Mouse (Mus musculus): ENCODE measurements around the gene Gm17409. TPM values are rescaled to one million over a fixed set of nuclear protein-coding genes. Genes with fewer than 3 reads are reported as not detected.

Gene Gm17409
- polyA plus RNA-seq, 1 experiment from 2014 or later: not detected

DNA sequence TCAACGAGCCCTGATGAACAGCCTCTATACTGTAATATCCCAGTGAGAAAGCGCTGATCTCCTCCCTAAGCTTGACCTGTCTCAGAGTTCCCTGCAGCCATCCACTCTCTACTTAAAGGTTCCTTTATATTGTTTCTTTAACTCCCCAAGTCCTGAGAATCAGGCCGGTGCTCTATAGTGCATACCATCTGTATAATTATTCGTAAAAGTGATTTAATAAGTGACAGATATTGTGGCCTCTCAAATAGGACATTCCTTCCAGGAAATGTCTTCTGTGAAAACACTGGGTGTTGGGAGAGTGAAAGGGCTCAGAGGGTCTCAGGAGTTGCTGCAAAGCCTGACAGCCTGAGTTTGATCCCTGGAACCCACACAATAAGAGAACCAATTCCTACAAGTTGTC, 8.2 kb downstream of the Gm17409 start:
- peaks cover 4% of the 10 kb centered on the region; the same call in 1 of the 2 replicates for H3K4me1 ChIP-seq (replicated peaks; ENCODE audit: control insufficient read depth, insufficient read depth, low read length)
- WGBS: 91% methylated on average over 4 of the region's 4 CpGs
- H3K4me3 ChIP-seq (ENCODE audit: low read depth, low read length): no peak overlapping the region
- DNase-seq (ENCODE audit: low spot score): no peak
- ATAC-seq (replicated peaks; ENCODE audit: low FRiP score, low TSS enrichment, low read depth): no peak
- peaks cover 26% of the 10 kb centered on the region for H3K36me3 ChIP-seq (ENCODE audit: control insufficient read depth, insufficient read depth, low read length)
- no peak overlapping the region for H3K27ac ChIP-seq (ENCODE audit: low read depth)
- no peaks in the 10 kb centered on the region for H3K27me3 ChIP-seq (replicated peaks; ENCODE audit: control insufficient read depth, insufficient read depth, low read length)
- H3K4me2 ChIP-seq (ENCODE audit: low read length): no peak overlapping the region
- H3K9me3 ChIP-seq (ENCODE audit: control insufficient read depth, low read length): no peaks in the 10 kb centered on the region
- H3K9ac ChIP-seq (ENCODE audit: low read length): no peak overlapping the region

DNA sequence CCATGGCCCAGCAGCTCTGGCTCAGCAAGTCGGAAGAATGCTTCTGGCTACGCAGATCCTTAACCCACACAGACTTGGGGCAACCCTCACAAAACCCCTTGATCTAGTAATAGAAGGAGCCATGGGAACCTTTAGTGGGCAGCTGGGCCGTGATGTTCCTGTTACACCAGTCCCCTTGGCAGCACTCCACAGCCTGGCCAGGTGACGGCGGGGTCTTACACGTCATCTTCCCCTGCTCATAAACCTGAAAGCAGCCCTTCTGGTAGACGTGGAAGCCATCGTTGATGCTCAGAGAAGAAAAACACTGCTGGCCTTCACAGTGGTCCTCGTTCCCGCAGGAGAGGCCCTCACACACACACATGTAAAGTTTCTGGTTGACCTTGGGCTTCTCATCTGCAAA, 9.6 kb downstream of the Gm17409 start:
- Histone ChIP-seq H3K4me3 (ENCODE audit: low read depth, low read length) (no peak overlapping the region), H3K9ac (ENCODE audit: low read length) (no peak overlapping the region), H3K9me3 (ENCODE audit: control insufficient read depth, low read length) (no peaks in the 10 kb centered on the region), H3K27ac (ENCODE audit: low read depth) (no peak overlapping the region), H3K36me3 (ENCODE audit: control insufficient read depth, insufficient read depth, low read length) (peaks cover 17% of the 10 kb centered on the region; the same call in 1 of the 2 replicates), H3K4me2 (ENCODE audit: low read length) (no peak overlapping the region), H3K4me1 (replicated peaks; ENCODE audit: control insufficient read depth, insufficient read depth, low read length) (peaks cover 8% of the 10 kb centered on the region), H3K27me3 (replicated peaks; ENCODE audit: control insufficient read depth, insufficient read depth, low read length) (no peaks in the 10 kb centered on the region)
- WGBS: 86% methylated on average over 10 of the region's 10 CpGs
- DNase-seq (ENCODE audit: low spot score) (no peak), ATAC-seq (replicated peaks; ENCODE audit: low FRiP score, low TSS enrichment, low read depth) (no peak)

DNA sequence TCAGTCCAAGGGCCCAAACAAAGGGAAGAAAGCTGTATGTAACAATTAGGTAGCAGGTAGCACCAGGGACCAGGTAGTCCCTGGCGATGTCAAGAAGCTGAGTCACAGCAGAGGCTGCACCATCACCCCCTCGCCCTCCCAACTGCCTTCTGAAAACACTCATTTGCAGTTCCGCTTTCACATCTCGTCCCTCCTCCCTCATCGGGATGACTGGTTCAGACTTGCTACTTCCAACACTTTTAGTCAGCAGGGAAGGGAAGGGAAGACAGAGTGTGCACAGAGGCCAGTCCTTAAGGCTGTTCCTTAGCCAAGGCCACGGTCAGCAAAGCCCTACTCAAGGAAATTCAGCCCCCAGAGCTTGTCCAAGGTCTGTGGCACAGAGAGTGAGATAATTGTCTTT, 10.8 kb downstream of the Gm17409 start:
- no peak overlapping the region for H3K9ac ChIP-seq (ENCODE audit: low read length)
- no peak overlapping the region for H3K4me2 ChIP-seq (ENCODE audit: low read length)
- DNase-seq (ENCODE audit: low spot score) (no peak), ATAC-seq (replicated peaks; ENCODE audit: low FRiP score, low TSS enrichment, low read depth) (no peak)
- H3K27me3 ChIP-seq (replicated peaks; ENCODE audit: control insufficient read depth, insufficient read depth, low read length): no peaks in the 10 kb centered on the region
- H3K27ac ChIP-seq (ENCODE audit: low read depth): no peak overlapping the region
- peaks cover 11% of the 10 kb centered on the region; the same call in 1 of the 2 replicates for H3K36me3 ChIP-seq (ENCODE audit: control insufficient read depth, insufficient read depth, low read length)
- H3K4me3 ChIP-seq (ENCODE audit: low read depth, low read length): no peak overlapping the region
- H3K9me3 ChIP-seq (ENCODE audit: control insufficient read depth, low read length): no peaks in the 10 kb centered on the region
- WGBS: 78% methylated on average over 6 of the region's 6 CpGs
- peaks cover 17% of the 10 kb centered on the region for H3K4me1 ChIP-seq (replicated peaks; ENCODE audit: control insufficient read depth, insufficient read depth, low read length)

DNA sequence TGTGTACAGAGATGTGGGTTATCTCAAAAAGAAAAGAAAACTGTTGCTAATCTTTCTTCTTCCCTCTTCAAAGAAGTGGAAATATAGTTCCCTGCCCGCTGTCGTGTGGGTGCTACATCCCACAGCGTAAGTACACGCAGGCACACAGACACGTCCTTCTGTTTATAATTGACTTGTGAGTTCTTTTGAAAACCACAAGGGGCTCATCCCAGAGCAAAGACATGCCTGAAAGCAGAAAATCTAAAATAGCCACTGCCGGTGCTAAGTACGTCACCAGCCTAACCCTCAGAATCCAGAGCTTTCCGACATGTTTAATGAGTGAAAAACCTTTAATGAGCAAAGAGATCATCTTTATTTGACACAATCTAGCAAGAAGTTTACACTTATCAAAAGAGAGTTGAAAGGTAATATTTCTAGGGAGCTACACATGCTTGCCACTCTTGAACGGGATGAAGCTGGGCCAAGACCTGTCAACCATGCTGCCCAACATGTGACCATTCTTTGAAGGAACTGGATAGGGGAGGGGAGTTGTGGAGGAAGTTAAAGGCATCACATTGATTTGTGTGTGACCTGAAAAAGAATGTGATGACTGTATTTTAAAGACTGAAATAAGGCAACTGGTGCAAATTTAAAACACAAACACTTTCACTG, 11.7 kb downstream of the Gm17409 start:
- no peak overlapping the region for H3K4me3 ChIP-seq (ENCODE audit: low read depth, low read length)
- H3K27me3 ChIP-seq (replicated peaks; ENCODE audit: control insufficient read depth, insufficient read depth, low read length): no peaks in the 10 kb centered on the region
- H3K4me1 ChIP-seq (replicated peaks; ENCODE audit: control insufficient read depth, insufficient read depth, low read length): peaks cover 18% of the 10 kb centered on the region
- 61% methylated on average over 9 of the region's 9 CpGs for WGBS
- H3K9ac ChIP-seq (ENCODE audit: low read length): no peak overlapping the region
- no peak overlapping the region for H3K27ac ChIP-seq (ENCODE audit: low read depth)
- H3K4me2 ChIP-seq (ENCODE audit: low read length): no peak overlapping the region
- DNase-seq (ENCODE audit: low spot score): no peak
- ATAC-seq (replicated peaks; ENCODE audit: low FRiP score, low TSS enrichment, low read depth): no peak
- no peaks in the 10 kb centered on the region for H3K9me3 ChIP-seq (ENCODE audit: control insufficient read depth, low read length)
- peaks cover 9% of the 10 kb centered on the region; the same call in 1 of the 2 replicates for H3K36me3 ChIP-seq (ENCODE audit: control insufficient read depth, insufficient read depth, low read length)

DNA sequence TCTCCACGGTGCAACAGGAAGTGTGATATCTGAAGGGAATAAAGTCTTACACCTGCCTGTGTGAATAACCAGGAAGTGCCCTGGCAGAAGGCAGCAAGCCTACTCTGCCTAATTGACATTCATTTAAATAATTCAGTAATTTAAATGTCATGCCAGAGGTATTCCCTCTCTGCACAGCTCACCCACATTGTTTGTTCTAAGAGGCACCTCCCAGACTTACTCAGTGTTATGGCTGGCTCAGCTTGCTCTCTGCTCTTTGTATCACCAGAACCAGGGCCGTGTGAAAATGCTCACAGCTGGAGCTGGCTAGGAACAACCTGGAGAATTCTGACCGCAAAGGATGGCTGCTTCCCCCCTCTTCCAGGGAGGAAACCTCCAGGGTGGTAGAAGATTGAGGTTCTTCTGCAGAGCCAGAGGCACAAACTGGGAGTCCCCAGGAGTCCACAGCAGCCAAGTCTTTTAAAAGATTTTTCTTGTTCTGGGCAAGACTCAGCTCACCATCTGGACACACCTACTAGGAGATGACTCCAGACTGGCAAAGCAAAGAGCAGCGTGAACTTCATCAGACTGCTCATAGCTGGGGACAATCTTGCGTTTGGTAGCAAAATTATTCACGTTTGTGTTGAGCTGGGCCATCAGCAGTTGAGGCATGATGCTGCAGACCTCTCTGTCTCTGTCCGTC, 14.5 kb downstream of the Gm17409 start:
- no peaks in the 10 kb centered on the region for H3K27me3 ChIP-seq (replicated peaks; ENCODE audit: control insufficient read depth, insufficient read depth, low read length)
- DNase-seq (ENCODE audit: low spot score) (no peak), ATAC-seq (replicated peaks; ENCODE audit: low FRiP score, low TSS enrichment, low read depth) (0 out of 2 replicates have a peak, but pooled peaks have one; percentile 54)
- WGBS: 45% methylated on average over 7 of the region's 7 CpGs
- H3K9me3 ChIP-seq (ENCODE audit: control insufficient read depth, low read length): no peaks in the 10 kb centered on the region
- no peak overlapping the region for H3K4me3 ChIP-seq (ENCODE audit: low read depth, low read length)
- H3K36me3 ChIP-seq (ENCODE audit: control insufficient read depth, insufficient read depth, low read length): no peaks in the 10 kb centered on the region
- no peak overlapping the region for H3K4me2 ChIP-seq (ENCODE audit: low read length)
- peaks cover 28% of the 10 kb centered on the region for H3K4me1 ChIP-seq (replicated peaks; ENCODE audit: control insufficient read depth, insufficient read depth, low read length)
- no peak overlapping the region for H3K27ac ChIP-seq (ENCODE audit: low read depth)
- no peak overlapping the region for H3K9ac ChIP-seq (ENCODE audit: low read length)

DNA sequence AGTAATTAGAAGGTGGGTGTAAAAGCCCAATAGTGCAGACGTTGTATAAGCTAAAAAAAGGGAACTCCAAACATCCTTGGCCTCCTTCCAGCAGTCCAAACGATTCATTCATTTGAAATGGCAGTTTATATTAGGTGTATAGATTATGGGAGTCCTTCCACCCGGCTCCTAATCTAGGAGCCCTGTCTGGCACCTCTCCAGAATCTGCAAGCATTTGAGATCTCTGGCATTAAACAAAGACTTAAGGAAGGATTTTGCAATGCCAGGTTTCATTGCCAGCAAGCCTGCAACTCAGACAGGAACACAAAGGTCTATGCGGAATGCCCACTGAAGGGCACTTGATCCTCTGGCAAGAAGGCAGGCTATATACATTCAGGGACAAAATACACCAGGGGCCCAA, 15.2 kb downstream of the Gm17409 start:
- Histone ChIP-seq H3K4me2 (ENCODE audit: low read length) (no peak overlapping the region), H3K27ac (ENCODE audit: low read depth) (no peak overlapping the region), H3K27me3 (replicated peaks; ENCODE audit: control insufficient read depth, insufficient read depth, low read length) (no peaks in the 10 kb centered on the region), H3K36me3 (ENCODE audit: control insufficient read depth, insufficient read depth, low read length) (no peaks in the 10 kb centered on the region), H3K9ac (ENCODE audit: low read length) (no peak overlapping the region), H3K9me3 (ENCODE audit: control insufficient read depth, low read length) (no peaks in the 10 kb centered on the region), H3K4me3 (ENCODE audit: low read depth, low read length) (no peak overlapping the region), H3K4me1 (replicated peaks; ENCODE audit: control insufficient read depth, insufficient read depth, low read length) (peaks cover 28% of the 10 kb centered on the region)
- 27% methylated on average over 4 of the region's 4 CpGs for WGBS
- no peak for DNase-seq (ENCODE audit: low spot score)
- no peak for ATAC-seq (replicated peaks; ENCODE audit: low FRiP score, low TSS enrichment, low read depth)

DNA sequence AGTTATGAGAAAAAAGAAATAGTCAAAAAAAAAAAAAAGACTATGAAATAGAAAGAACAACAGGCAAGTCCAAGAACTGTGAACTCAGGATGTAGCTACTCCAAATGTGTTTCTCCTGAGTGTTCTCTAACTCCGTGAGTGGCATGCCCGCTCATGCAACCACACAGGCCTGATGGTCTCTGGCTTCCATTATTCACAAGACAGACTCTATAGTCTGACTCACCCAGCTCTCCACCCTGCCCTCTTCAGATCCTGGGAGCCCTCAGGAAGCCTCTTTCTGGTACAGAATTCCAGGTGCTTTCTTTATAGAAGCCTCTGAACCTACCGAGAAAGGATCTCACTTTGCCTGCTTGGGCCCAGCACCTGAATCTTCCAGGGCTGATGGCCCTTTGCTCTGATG, 15.8 kb downstream of the Gm17409 start:
- H3K27ac ChIP-seq (ENCODE audit: low read depth): no peak overlapping the region
- H3K4me3 ChIP-seq (ENCODE audit: low read depth, low read length): no peak overlapping the region
- no peaks in the 10 kb centered on the region for H3K36me3 ChIP-seq (ENCODE audit: control insufficient read depth, insufficient read depth, low read length)
- no peaks in the 10 kb centered on the region for H3K27me3 ChIP-seq (replicated peaks; ENCODE audit: control insufficient read depth, insufficient read depth, low read length)
- no peak for DNase-seq (ENCODE audit: low spot score)
- peaks cover 28% of the 10 kb centered on the region for H3K4me1 ChIP-seq (replicated peaks; ENCODE audit: control insufficient read depth, insufficient read depth, low read length)
- H3K4me2 ChIP-seq (ENCODE audit: low read length): no peak overlapping the region
- ATAC-seq (replicated peaks; ENCODE audit: low FRiP score, low TSS enrichment, low read depth): no peak
- no peaks in the 10 kb centered on the region for H3K9me3 ChIP-seq (ENCODE audit: control insufficient read depth, low read length)
- 83% methylated on average over 3 of the region's 3 CpGs for WGBS
- no peak overlapping the region for H3K9ac ChIP-seq (ENCODE audit: low read length)

DNA sequence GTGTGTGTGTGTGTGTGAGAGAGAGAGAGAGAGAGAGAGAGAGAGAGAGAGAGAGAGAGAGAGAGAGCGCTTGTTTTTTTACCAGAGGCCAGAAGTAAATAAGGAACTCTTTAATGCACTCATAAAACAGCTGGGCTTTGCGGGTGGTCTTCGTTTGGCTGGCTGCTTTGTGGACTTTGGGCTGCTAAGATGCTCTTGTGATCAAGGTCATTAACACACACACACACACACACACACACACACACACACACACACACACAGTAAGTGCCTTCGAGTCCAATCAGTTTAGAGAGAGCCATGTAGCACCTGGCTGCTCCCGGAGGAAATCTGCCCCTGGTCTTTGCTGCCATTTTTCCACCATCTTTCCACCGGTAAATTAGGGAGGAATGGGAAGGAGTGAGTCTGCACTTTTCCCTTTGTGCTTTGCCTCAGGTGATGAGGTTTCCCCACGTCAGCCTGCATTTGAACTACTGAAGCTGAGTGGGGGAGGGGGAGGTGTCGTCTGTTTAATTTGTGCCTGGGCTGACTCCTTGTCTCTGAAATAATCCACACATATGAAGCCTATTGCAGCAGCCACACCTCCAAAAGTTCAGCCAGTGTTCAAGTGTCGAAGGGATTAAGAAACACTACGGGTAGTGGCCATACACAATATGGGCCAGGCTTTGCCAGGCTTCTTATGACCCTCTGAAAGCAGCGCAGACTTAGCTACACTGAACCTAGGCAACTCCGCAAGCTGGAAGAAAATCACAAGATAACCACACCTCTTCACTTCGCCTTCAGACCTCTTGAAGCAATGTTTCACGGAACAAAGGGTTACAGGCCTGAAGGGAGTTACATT, 16.7 kb downstream of the Gm17409 start:
- H3K4me2 ChIP-seq (ENCODE audit: low read length): no peak overlapping the region
- no peaks in the 10 kb centered on the region for H3K27me3 ChIP-seq (replicated peaks; ENCODE audit: control insufficient read depth, insufficient read depth, low read length)
- DNase-seq (ENCODE audit: low spot score): no peak
- no peak overlapping the region for H3K27ac ChIP-seq (ENCODE audit: low read depth)
- 58% methylated on average over 14 of the region's 14 CpGs for WGBS
- H3K36me3 ChIP-seq (ENCODE audit: control insufficient read depth, insufficient read depth, low read length): no peaks in the 10 kb centered on the region
- H3K9me3 ChIP-seq (ENCODE audit: control insufficient read depth, low read length): no peaks in the 10 kb centered on the region
- no peak for ATAC-seq (replicated peaks; ENCODE audit: low FRiP score, low TSS enrichment, low read depth)
- peaks cover 24% of the 10 kb centered on the region for H3K4me1 ChIP-seq (replicated peaks; ENCODE audit: control insufficient read depth, insufficient read depth, low read length)
- H3K4me3 ChIP-seq (ENCODE audit: low read depth, low read length): no peak overlapping the region
- no peak overlapping the region for H3K9ac ChIP-seq (ENCODE audit: low read length)

Measured in intestine, embryonic 14.5 days (tissue).